ENCODE assay signal across 18 mouse cellular contexts in genomic region chr16:37573061-37573460, GRCm38 (mm10). TPM values are rescaled to one million over a fixed set of nuclear protein-coding genes. Genes with fewer than 3 reads are reported as not detected.
A peak's percentile ranks its signal among the peaks of the same experiment; 100 is the strongest.
DNase-seq lines count a peak whose midpoint lies in the region; ATAC-seq and TF ChIP-seq lines count a peak whose summit lies in the region.
"Had no signal": no experiment of that assay in that cellular context is flagged by ENCODE, and none has a peak within 500 bp of the region (broad histone marks: within the 10 kb centered on the region; RNA-seq: fewer than 3 reads in every experiment).

No protein-coding gene starts in this region.

- H3K9me3 ChIP-seq in intestine, postnatal 0 days (ENCODE audit: control insufficient read depth), result no peaks in the 10 kb centered on the region
- H3K9me3 ChIP-seq in intestine, embryonic 16.5 days (ENCODE audit: control insufficient read depth, low read length), result no peaks in the 10 kb centered on the region
- H3K9me3 ChIP-seq in kidney, embryonic 14.5 days (ENCODE audit: control insufficient read depth, low read length), result no peaks in the 10 kb centered on the region; the same call in 1 of the 2 replicates
- H3K9me3 ChIP-seq: forebrain, embryonic 15.5 days had no signal

- H3K36me3 ChIP-seq in intestine, postnatal 0 days (ENCODE audit: control insufficient read depth, insufficient read depth), result peaks cover 27% of the 10 kb centered on the region; the same call in 1 of the 2 replicates
- no peaks in the 10 kb centered on the region for H3K36me3 ChIP-seq in intestine, embryonic 16.5 days (ENCODE audit: control insufficient read depth, insufficient read depth, low read length)
- no peaks in the 10 kb centered on the region; the same call in 1 of the 2 replicates for H3K36me3 ChIP-seq in kidney, embryonic 14.5 days (ENCODE audit: control insufficient read depth, insufficient read depth, low read length)

- H3K4me2 ChIP-seq in intestine, postnatal 0 days (replicated peaks; ENCODE audit: low read depth), result no peak overlapping the region
- H3K4me2 ChIP-seq in intestine, embryonic 16.5 days (ENCODE audit: low read depth, low read length), result no peak overlapping the region
- H3K4me2 ChIP-seq in kidney, embryonic 14.5 days (replicated peaks; ENCODE audit: low read depth, low read length), result no peak overlapping the region
- H3K4me2 ChIP-seq: forebrain, embryonic 15.5 days; liver, embryonic 15.5 days; midbrain, embryonic 12.5 days had no signal

- no peak overlapping the region for H3K9ac ChIP-seq in intestine, postnatal 0 days (ENCODE audit: low read depth, low read length)
- H3K9ac ChIP-seq in intestine, embryonic 16.5 days (ENCODE audit: low read depth, low read length), result no peak overlapping the region
- H3K9ac ChIP-seq in kidney, embryonic 14.5 days (ENCODE audit: low read depth, low read length), result no peak overlapping the region
- H3K9ac ChIP-seq: forebrain, embryonic 15.5 days; liver, embryonic 15.5 days; midbrain, embryonic 12.5 days had no signal

- TF ChIP-seq CTCF in intestine, postnatal 0 days (IDR thresholded peaks at IDR 0.05; ENCODE audit: low read depth), result peak; percentile 38
- TF ChIP-seq CTCF in bone marrow, adult 2 months (IDR thresholded peaks at IDR 0.05; ENCODE audit: control insufficient read depth, insufficient read depth, low read length), result peak; percentile 15; the same call in 1 of the 2 replicates

- H3K4me3 ChIP-seq in intestine, postnatal 0 days (ENCODE audit: low read depth, low read length), result no peak overlapping the region
- no peak overlapping the region for H3K4me3 ChIP-seq in intestine, embryonic 16.5 days (ENCODE audit: low read length)
- H3K4me3 ChIP-seq in bone marrow, adult 2 months (replicated peaks; ENCODE audit: control insufficient read depth, low read depth, low read length), result no peak overlapping the region
- no peak overlapping the region for H3K4me3 ChIP-seq in kidney, embryonic 14.5 days (ENCODE audit: low read length)
- H3K4me3 ChIP-seq: forebrain, embryonic 15.5 days; heart, embryonic 10.5 days; liver, embryonic 15.5 days; midbrain, embryonic 12.5 days had no signal

- no peak for ATAC-seq in intestine, postnatal 0 days
- ATAC-seq in intestine, embryonic 16.5 days, result no peak
- no peak for ATAC-seq in kidney, embryonic 14.5 days (ENCODE audit: low FRiP score, low TSS enrichment)
- ATAC-seq: activated CD4-positive, CD25-positive, alpha-beta regulatory T cell, adult 4 months; forebrain, embryonic 15.5 days had no signal

- no peak for TF ChIP-seq POLR2A in bone marrow, adult 2 months (IDR thresholded peaks at IDR 0.05; ENCODE audit: borderline replicate concordance, control insufficient read depth, low read depth, low read length)

- no peaks in the 10 kb centered on the region for H3K27me3 ChIP-seq in intestine, postnatal 0 days (replicated peaks; ENCODE audit: control insufficient read depth, insufficient read depth, low read length)
- no peaks in the 10 kb centered on the region for H3K27me3 ChIP-seq in intestine, embryonic 16.5 days (replicated peaks; ENCODE audit: control insufficient read depth, insufficient read depth, low read length)
- no peaks in the 10 kb centered on the region for H3K27me3 ChIP-seq in kidney, embryonic 14.5 days (ENCODE audit: control insufficient read depth, insufficient read depth, low read length)
- H3K27me3 ChIP-seq: forebrain, embryonic 15.5 days; liver, embryonic 15.5 days; midbrain, embryonic 12.5 days had no signal

- H3K4me1 ChIP-seq in intestine, postnatal 0 days (replicated peaks; ENCODE audit: control insufficient read depth, insufficient read depth, low read length), result no peaks in the 10 kb centered on the region
- no peaks in the 10 kb centered on the region for H3K4me1 ChIP-seq in intestine, embryonic 16.5 days (ENCODE audit: control insufficient read depth, insufficient read depth, low read length)
- no peaks in the 10 kb centered on the region for H3K4me1 ChIP-seq in bone marrow, adult 2 months (ENCODE audit: control insufficient read depth, insufficient read depth, low read length)
- H3K4me1 ChIP-seq in kidney, embryonic 14.5 days (ENCODE audit: control insufficient read depth, insufficient read depth, low read length), result no peaks in the 10 kb centered on the region
- H3K4me1 ChIP-seq: forebrain, embryonic 15.5 days; heart, embryonic 10.5 days had no signal

- peak; percentile 13 for DNase-seq in thymus, postnatal 4 days
- no peak for DNase-seq in thymus, adult 18-20 months
- no peak for DNase-seq in adrenal gland, postnatal 14 days
- DNase-seq: cerebellum, adult 18-20 months; heart, postnatal 36 days; kidney, postnatal 4 days; lung, postnatal 4 days; right cerebral cortex, postnatal 4 days had no signal

- WGBS in intestine, postnatal 0 days, result 98% methylated on average over 5 of the region's 5 CpGs
- WGBS in intestine, embryonic 16.5 days, result 96% methylated on average over 5 of the region's 5 CpGs
- WGBS in bone marrow, adult 2 months, result 93% methylated on average over 5 of the region's 5 CpGs
- 93% methylated on average over 5 of the region's 5 CpGs for WGBS in kidney, embryonic 14.5 days

- no peak overlapping the region for H3K27ac ChIP-seq in intestine, postnatal 0 days (ENCODE audit: low read depth, low read length)
- H3K27ac ChIP-seq in intestine, embryonic 16.5 days (ENCODE audit: low read length), result no peak overlapping the region
- no peak overlapping the region for H3K27ac ChIP-seq in bone marrow, adult 2 months (ENCODE audit: control insufficient read depth, insufficient read depth, low read depth, low read length, poor library complexity)
- H3K27ac ChIP-seq in kidney, embryonic 14.5 days (ENCODE audit: low read depth, low read length), result no peak overlapping the region
- H3K27ac ChIP-seq: forebrain, embryonic 15.5 days; heart, embryonic 10.5 days; liver, embryonic 15.5 days; midbrain, embryonic 12.5 days had no signal

RNA-seq across cellular contexts. Expression of gene Hgd, which starts 6.9 kb away (rescaled TPM):
- 2.7 and 4.2 TPM in 2 replicates for polyA plus RNA-seq in intestine, postnatal 0 days (2015; fragmentation: Nextera tagmentation; extraction: Ambion mirVana)
- polyA plus RNA-seq in intestine, embryonic 16.5 days (2015; fragmentation: Nextera tagmentation; extraction: Ambion mirVana), result 1.2 TPM in 2 replicates
- polyA plus RNA-seq in bone marrow, adult 2 months (2011; ENCODE audit: insufficient read depth, insufficient read length, low replicate concordance, missing spikeins), result 1.3 and 4.1 TPM in 2 replicates
- total RNA-seq in adrenal gland, postnatal 14 days (2021), result 1.8 and 54.1 TPM in 2 replicates
- polyA plus RNA-seq in kidney, embryonic 14.5 days (2014; fragmentation: Nextera tagmentation; extraction: Ambion mirVana), result 0.26 and 0.53 TPM in 2 replicates
- total RNA-seq: left cerebral cortex, adult 8-10 months had no signal
- polyA plus RNA-seq: activated CD4-positive, CD25-positive, alpha-beta regulatory T cell, adult 4 months; midbrain, embryonic 12.5 days had no signal

RNA-seq across cellular contexts. Expression of gene Rabl3, which starts 33.4 kb away (rescaled TPM):
- polyA plus RNA-seq in intestine, postnatal 0 days (2015; fragmentation: Nextera tagmentation; extraction: Ambion mirVana), result 25.6 and 27.4 TPM in 2 replicates
- polyA plus RNA-seq in intestine, embryonic 16.5 days (2015; fragmentation: Nextera tagmentation; extraction: Ambion mirVana), result 30.2 and 31.0 TPM in 2 replicates
- polyA plus RNA-seq in bone marrow, adult 2 months (2011; ENCODE audit: insufficient read depth, insufficient read length, low replicate concordance, missing spikeins), result 4.5 and 6.8 TPM in 2 replicates
- 10.2 and 10.5 TPM in 2 replicates for total RNA-seq in adrenal gland, postnatal 14 days (2021)
- polyA plus RNA-seq in kidney, embryonic 14.5 days (2014; fragmentation: Nextera tagmentation; extraction: Ambion mirVana), result 21.4 and 28.6 TPM in 2 replicates

RNA-seq across cellular contexts. Expression of gene Gtf2e1, which starts 33.5 kb away (rescaled TPM):
- polyA plus RNA-seq in intestine, postnatal 0 days (2015; fragmentation: Nextera tagmentation; extraction: Ambion mirVana), result 9.7 and 10.6 TPM in 2 replicates
- 16.4 and 17.3 TPM in 2 replicates for polyA plus RNA-seq in intestine, embryonic 16.5 days (2015; fragmentation: Nextera tagmentation; extraction: Ambion mirVana)
- polyA plus RNA-seq in bone marrow, adult 2 months (2011; ENCODE audit: insufficient read depth, insufficient read length, low replicate concordance, missing spikeins), result 1.2 and 5.0 TPM in 2 replicates
- 14.3 and 15.0 TPM in 2 replicates for total RNA-seq in adrenal gland, postnatal 14 days (2021)
- polyA plus RNA-seq in kidney, embryonic 14.5 days (2014; fragmentation: Nextera tagmentation; extraction: Ambion mirVana), result 16.6 and 33.9 TPM in 2 replicates
